Mouse (Mus musculus) gastrocnemius, adult 18-20 months (tissue): ENCODE data around the gene Ankrd53. TPM values are rescaled to one million over a fixed set of nuclear protein-coding genes. Genes with fewer than 3 reads are reported as not detected.

Experiments used
- DNase-seq: peaks from one replicate; pipeline ENCODE4 v3.0.0; 2021; ENCODE audit warnings: low spot score
- long read RNA-seq, 2 experiments: library from polyadenylated mRNA; stranded (forward); transcript quantifications; one replicate each; pipeline ENCODE4 v2.0.0; 2021
- total RNA-seq, 2 experiments: library from RNA; stranded (reverse); gene quantifications; 2 replicates each; pipeline ENCODE4 v1.2.3; 2021

The Ankrd53 gene
- not detected for total RNA-seq
- long read RNA-seq, experiment 1, partial matches to known transcripts: 0 of 2 reads
- long read RNA-seq, experiment 1, other reads (novel, unspliced or antisense): 2 of 2 reads
- long read RNA-seq, experiment 2: 0 reads

GRCm38 (mm10) chr6:83762344-83762743 lies at the start of gene Ankrd53:
TSS of gene Ankrd53 (plus strand) at chr6:83762644.
- no peak for DNase-seq

GRCm38 (mm10) chr6:83713271-83714136 lies 48.9 kb upstream of the Ankrd53 start:
- DNase-seq: no peak

DNA sequence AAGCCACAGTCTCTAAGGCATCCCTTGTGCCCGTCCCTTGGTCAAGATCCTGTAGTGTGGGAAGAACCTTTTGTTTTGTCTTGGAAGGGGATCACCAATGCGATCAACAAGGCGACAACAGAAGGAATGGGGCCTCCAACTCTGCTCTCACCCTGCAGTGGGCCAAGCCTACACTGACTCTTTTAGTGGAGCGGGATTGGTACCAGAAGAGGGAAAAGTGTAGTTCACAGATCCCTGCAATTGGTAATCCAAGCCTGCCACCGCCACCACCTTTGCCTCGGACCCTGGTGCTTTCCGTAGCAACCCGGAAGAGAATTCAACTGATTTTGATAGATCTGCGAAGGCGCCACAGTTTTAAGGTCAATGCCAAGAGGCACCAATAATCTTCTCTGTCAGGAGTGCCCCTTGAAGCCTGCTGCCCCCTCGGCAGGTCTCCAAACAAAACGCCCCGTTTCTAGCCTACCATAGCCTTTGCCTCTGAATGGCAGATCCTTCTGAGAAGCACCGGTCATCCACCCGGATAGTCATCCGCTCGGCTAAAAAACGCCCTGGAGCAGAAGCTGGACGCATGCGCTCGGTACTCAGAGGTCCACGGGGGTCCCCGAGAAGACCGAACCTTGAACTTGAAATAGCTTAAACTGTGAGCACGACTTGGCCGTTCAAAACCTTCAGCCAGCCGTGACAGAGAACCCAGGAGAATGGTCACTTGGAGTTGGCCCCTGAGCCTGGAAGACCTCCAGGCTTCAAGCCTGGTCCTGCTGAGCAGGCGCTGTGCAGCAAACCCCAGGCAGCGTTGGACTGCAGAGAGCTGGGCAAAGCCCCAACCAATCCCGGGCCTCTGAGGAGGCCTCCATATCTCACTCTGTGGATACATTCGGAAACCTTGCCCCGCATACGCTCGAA lies 48.0 kb upstream of the Ankrd53 start:
- no peak for DNase-seq

DNA sequence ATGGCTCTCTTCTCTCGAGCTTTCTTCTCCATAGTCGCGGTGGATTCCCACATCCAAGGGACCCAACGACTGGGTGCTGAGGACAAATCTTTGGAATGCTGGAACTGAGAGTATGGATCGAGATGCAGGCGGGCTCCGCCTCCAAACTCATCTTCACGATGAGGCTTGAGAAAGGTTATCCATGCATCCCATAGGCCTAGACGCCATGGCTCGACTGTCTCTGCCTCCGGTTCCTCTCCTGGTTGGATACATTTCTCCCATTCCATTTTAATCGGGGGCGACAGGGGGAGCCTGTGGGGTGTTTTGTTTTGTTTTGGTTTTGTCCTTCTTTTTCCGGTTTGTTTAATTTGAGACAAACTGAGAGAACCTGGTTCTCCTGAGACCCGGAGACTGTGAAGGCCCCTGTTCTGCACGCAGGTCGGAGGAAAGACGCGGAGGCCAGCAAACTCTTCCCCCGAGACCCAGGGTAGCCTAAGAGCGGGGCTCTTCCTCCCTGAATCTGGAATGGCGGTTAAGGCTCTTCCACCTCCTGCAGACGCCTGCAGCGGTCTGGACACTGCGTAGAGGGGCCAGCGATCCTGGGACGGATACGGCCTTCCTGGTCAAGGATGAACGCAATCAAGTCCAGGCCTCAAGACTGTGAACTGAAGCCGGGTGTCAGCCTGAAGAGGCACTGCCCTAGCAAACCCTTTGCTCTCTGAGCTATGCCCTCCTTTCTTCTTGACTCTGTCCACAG lies 46.8 kb upstream of the Ankrd53 start:
- DNase-seq: no peak

- DNase-seq: no peak
Observed at GRCm38 (mm10) chr6:83717026-83717425, 45.4 kb upstream of the Ankrd53 start.

DNA sequence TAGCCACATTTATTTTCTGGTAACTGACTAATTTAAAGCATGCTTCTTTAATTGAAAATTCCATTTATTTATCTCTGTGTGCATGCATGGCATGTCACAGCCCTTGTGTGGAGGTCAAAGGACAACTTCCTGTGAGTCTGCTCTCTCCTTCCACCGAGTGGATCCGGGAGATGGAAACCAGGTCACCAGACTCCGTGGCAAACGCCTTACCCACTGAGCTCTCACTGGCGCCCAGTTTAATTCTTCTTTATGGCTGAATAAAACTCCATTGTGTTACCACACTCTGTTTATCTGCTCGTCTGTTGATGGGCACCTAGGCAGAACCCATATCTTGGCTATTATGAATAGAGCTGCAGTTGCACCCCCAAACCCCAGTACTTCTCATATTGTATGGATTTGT lies 39.9 kb upstream of the Ankrd53 start:
- DNase-seq: no peak

DNA sequence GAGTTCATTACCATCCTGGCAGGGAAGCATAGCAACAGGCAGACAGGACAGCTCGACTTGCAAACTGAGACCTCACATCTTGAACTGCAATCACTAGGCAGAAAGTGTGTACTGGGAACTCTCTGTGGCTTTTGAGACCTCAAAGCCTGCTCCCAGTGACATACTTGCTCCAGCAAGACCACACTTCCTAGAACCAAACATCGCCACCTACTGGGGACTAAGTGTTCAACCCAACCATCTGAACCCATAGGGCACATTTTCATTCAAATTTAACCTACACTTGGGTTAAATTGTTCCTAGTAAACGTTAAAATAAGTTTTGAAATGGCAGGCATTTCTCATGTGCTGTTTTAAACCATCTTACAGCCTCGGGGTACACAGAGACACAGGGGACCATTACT lies 35.3 kb upstream of the Ankrd53 start:
- no peak for DNase-seq

DNA sequence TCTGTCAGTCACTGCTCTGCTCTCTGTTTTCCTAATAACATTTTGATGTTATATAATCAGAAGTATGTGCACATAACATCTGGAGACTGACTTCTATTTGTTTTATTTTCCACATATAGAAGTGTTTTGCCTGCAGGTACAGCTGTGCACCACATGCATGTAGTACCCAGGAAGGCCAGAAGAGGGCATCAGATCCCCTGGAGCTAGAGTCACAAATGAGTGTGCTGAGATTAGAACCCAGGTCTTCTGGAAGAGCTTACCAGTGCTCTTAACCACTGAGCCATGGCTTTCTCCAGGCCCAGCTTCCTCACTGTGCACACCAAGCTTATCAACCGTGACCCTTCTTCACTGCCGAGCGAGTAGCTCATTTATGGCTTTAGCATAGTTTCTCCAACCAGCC lies 34.0 kb upstream of the Ankrd53 start:
- DNase-seq: no peak

DNA sequence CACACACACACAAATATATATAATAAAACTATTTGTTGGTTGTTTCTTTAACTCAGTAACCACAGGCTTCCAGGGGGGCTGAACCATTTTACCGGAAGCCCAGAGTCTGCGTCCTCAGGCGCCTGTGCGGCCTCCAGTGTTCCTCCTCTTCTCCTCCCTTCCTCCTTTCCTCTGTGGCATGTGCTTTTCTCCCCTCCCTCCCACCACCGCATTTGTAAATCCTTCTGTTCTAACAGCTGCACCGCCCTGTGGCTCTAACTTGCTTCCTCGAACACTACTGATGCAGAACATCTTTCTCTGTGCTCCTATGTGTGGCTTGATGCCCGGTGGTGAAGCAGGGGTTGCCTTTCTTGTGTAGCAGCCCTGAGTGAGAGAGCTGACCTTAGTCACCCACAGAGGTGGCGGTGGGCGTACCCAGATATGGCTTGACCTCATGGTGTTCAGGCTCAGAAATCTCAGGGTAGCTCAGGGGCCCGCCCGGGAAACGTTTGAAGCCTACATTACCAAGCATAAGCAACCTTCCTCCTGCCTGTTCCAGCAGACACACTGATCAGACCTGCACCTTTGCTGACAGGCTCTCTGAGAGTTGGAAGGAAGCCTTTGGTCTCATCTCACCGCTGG lies 33.0 kb upstream of the Ankrd53 start:
- DNase-seq: no peak

DNA sequence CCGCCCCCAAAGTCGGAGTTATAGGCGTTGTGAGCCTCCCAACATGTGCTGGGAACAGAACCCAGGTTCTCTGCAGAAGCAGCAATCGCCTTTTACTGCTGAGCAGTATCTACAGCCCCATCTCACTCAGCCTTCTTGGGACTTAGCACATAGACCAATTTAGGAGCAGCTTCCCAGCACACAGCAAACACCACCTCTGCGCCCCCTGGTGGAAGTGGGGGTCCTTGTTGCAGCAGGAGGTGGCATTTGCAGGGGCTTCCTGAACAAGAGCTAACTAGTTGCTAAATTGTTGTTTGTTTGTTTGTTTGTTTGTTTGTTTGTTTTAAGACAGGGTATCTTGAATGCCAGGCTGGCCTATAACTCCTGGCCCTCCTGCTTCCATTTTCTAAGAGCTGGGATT lies 31.3 kb upstream of the Ankrd53 start:
- peak; percentile 68 for DNase-seq

DNA sequence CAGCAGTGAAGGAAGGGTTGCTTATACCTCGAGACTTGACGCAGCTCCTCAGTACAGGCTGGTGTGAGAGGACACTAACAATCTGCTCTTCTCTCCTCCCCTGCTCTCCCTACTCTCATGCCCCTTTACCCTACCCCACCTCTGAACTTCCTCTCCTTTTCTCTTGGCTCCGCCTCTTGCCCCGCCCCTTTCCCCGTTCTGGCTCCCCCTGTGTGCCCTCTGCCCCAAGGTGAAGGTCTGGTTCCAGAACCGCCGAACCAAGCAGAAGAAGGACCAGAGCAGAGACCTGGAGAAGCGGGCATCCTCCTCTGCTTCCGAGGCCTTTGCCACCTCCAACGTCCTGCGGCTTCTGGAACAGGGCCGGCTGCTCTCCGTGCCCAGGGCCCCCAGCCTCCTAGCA lies 25.1 kb upstream of the Ankrd53 start:
- DNase-seq: no peak

GRCm38 (mm10) chr6:83738596-83738995 lies 23.8 kb upstream of the Ankrd53 start:
- DNase-seq: no peak

GRCm38 (mm10) chr6:83742761-83743160 lies 19.7 kb upstream of the Ankrd53 start, which contains the start of gene Atp6v1b1:
TSS of gene Atp6v1b1 (plus strand) at chr6:83742990.
- no peak for DNase-seq

DNA sequence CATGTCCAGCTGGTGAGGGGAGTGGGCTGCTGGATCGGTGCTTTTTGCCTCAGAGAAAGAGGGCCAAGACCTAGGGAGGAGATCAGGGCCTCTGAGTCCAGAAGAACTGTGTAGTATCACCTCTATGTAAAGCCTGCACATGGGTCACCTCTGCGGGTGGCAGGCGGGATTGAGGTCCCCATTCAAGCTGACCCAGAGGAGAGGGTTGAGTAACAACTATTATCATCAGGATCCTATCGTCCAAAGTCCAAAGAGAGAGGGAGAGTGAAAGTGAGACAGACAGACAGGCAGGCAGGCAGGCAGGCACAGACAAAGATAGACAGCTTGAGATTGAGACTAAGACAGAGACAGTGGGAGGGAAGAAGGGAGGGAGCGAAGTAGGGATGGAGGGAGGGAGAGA lies 19.2 kb upstream of the Ankrd53 start:
- no peak for DNase-seq

DNA sequence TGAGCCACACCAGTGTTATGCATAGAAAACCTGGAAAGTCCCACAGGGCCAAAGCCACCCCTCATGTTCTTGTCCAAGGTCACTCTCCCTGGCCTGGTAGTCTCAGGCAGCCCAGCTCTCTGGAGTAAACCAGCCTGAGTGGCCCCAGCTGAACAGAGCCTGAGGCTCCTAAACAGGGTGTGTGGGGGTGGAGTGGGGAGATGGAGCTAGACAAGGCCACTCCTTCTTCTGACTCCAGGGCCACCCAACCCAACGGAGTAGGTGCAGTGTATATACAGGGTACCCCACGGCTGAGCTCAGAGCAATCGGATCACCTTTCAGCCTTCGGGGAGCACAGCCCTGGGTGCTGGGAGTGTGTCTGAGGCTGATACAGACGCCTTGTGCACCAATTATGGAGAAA lies 18.3 kb upstream of the Ankrd53 start:
- DNase-seq: no peak

DNA sequence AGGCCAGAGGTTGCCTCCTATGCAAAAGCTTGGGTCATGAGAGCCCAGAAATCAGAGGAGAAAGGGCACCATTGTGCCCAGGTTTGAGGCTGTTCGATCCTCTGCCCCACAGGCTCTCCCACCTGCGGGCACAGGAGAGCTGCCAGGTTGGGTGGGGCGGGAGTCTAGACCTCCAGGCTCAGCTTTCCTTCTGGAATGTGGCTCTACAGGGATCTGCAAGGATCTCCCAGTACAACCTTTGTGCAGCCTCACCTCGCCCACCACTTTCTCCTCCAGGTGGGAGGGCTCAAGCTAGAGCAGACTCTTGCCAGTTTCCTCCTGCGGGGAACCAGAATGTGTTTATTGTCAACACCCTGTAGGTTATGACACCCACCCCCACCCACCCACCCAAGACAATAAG lies 17.9 kb upstream of the Ankrd53 start:
- DNase-seq: no peak

DNA sequence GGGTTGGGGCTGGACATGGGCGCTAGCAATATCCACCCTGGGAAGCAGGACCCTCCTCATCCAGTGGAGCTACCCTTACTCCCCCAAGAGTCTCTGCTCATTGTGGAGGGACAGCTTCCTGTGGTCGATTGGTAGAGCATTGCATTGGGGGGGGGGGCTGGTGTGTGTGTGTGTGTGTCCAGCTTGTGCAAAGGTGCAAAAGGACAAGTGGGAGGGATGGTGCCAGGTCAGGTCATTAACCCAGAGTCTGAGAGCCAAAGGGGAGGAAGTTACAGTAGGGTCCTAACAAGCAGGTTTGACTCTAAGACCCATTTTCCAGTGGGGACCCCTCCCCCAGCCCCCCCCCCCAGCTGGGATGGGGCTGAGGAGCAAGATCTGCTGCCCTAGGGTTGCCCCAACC lies 17.0 kb upstream of the Ankrd53 start:
- no peak for DNase-seq

DNA sequence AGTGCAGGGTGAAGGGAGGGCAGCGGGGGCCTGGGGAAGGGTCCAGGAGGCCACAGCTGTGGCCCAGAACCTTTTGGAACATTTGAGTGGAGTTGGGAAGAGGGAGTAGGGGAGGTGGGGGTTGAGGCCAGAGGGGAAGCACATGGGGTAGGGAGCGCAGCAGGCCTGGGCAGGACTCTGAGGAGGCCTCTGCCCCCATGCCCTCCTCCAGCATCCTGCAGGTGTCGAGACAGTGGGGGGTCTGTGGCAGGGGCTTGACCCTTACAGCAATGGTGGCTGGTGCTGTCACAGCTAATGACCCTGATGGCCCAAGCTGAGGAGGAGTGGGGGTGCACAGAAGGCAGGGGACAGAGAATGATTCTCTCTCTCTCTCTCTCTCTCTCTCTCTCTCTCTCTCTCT lies 13.2 kb upstream of the Ankrd53 start:
- no peak for DNase-seq

GRCm38 (mm10) chr6:83750171-83750684 lies 12.2 kb upstream of the Ankrd53 start:
- DNase-seq: peak; percentile 58

GRCm38 (mm10) chr6:83756051-83756450 lies 6.4 kb upstream of the Ankrd53 start:
- no peak for DNase-seq
